Mouse (Mus musculus) CH12.LX (cell line): ENCODE data around the gene Gm16253. TPM values are rescaled to one million over a fixed set of nuclear protein-coding genes. Genes with fewer than 3 reads are reported as not detected.

ENCODE experiments used
- DNase-seq: peaks from one replicate; pipeline ENCODE4 v3.0.0-alpha.2; 2013; ENCODE audit errors: extremely low read depth
- H3K27ac ChIP-seq: 2 replicates; pipeline ENCODE4 v1.5.1; 2012; ENCODE audit warnings: low read depth, mild to moderate bottlenecking, control low read depth, moderate library complexity; ENCODE audit not compliant: insufficient read depth
- H3K27me3 ChIP-seq: replicated peaks from 2 replicates; pipeline ENCODE3; 2012; ENCODE audit warnings: inconsistent platforms
- H3K36me3 ChIP-seq, 2 experiments: replicated peaks in 1 of 2; 2 replicates each; pipeline versions ENCODE3 to v1.6.1; 2012; ENCODE audit warnings: inconsistent platforms in 1 of 2, low read length in 1 of 2, mild to moderate bottlenecking in 1 of 2, mixed read lengths in 1 of 2, moderate library complexity in 1 of 2; ENCODE audit not compliant: control insufficient read depth in 1 of 2, insufficient read depth in 1 of 2
- H3K4me1 ChIP-seq, 2 experiments: 2 replicates each; pipeline ENCODE4 v1.6.1; 2012; ENCODE audit warnings: inconsistent platforms in 1 of 2, moderate library complexity in 1 of 2; ENCODE audit not compliant: insufficient read depth in 2 of 2, control insufficient read depth in 1 of 2
- H3K4me2 ChIP-seq: 2 replicates; pipeline ENCODE4 v1.6.1; 2012; ENCODE audit warnings: low read depth, mild to moderate bottlenecking, control low read depth; ENCODE audit not compliant: poor library complexity, insufficient read depth, severe bottlenecking
- H3K4me3 ChIP-seq, 3 experiments: fragments of 150-350 bp in 1 of 3; sonication (generic) in 1 of 3; replicated peaks in 1 of 3; 2 replicates each; pipeline versions ENCODE3 to v1.5.1; 2011 to 2012; ENCODE audit warnings: low read depth in 2 of 3, low read length in 2 of 3, mild to moderate bottlenecking in 2 of 3, moderate library complexity in 2 of 3, control low read depth in 1 of 3, improper control_type of control experiment in 1 of 3, inconsistent platforms in 1 of 3, mixed read lengths in 1 of 3; ENCODE audit not compliant: poor library complexity in 1 of 3
- H3K79me2 ChIP-seq: replicated peaks from 2 replicates; pipeline ENCODE4 v1.6.1; 2012; ENCODE audit warnings: mild to moderate bottlenecking, moderate library complexity; ENCODE audit not compliant: control insufficient read depth, poor library complexity, insufficient read depth, severe bottlenecking; ENCODE audit errors: extremely low read depth
- H3K9ac ChIP-seq: 2 replicates; pipeline ENCODE4 v1.6.1; 2012; ENCODE audit warnings: low read depth, mild to moderate bottlenecking, control low read depth, moderate library complexity; ENCODE audit not compliant: insufficient read depth
- H3K9me3 ChIP-seq: replicated peaks from 2 replicates; pipeline ENCODE3; 2012; ENCODE audit warnings: low read length, inconsistent platforms, mixed read lengths
- BHLHE40 ChIP-seq: IDR thresholded peaks from 2 replicates; pipeline ENCODE4 v1.6.1; 2011; ENCODE audit warnings: mild to moderate bottlenecking, low read depth, low read length, improper control_type of control experiment
- CHD1 ChIP-seq: IDR thresholded peaks from 2 replicates; pipeline ENCODE4 v1.6.1; 2012; ENCODE audit warnings: low read depth, low read length, improper control_type of control experiment, inconsistent platforms
- ELF1 ChIP-seq: IDR thresholded peaks from 2 replicates; pipeline ENCODE4 v1.6.1; 2014; ENCODE audit warnings: low read depth, mild to moderate bottlenecking, inconsistent platforms, low read length, improper control_type of control experiment
- KAT2A ChIP-seq: IDR thresholded peaks from 2 replicates; pipeline ENCODE4 v1.6.1; 2012; ENCODE audit warnings: low read length, improper control_type of control experiment, inconsistent platforms; ENCODE audit not compliant: insufficient replicate concordance
- MAFK ChIP-seq: IDR thresholded peaks from 2 replicates; pipeline ENCODE4 v1.6.1; 2011; ENCODE audit warnings: low read length, improper control_type of control experiment; ENCODE audit not compliant: insufficient replicate concordance
- MAX ChIP-seq: IDR thresholded peaks from 2 replicates; pipeline ENCODE4 v1.6.1; 2011; ENCODE audit warnings: low read length, improper control_type of control experiment
- MAZ ChIP-seq: IDR thresholded peaks from 2 replicates; pipeline ENCODE4 v1.6.1; 2012; ENCODE audit warnings: low read depth, mild to moderate bottlenecking, inconsistent platforms, low read length, improper control_type of control experiment, moderate library complexity
- MEF2A ChIP-seq: IDR thresholded peaks from 2 replicates; pipeline ENCODE4 v1.6.1; 2014; ENCODE audit warnings: low read depth, mild to moderate bottlenecking, inconsistent platforms, low read length, improper control_type of control experiment, borderline replicate concordance
- MXI1 ChIP-seq: IDR thresholded peaks from 2 replicates; pipeline ENCODE4 v1.6.1; 2011; ENCODE audit warnings: mild to moderate bottlenecking, low read depth, low read length, improper control_type of control experiment
- MYC ChIP-seq: IDR thresholded peaks from 2 replicates; pipeline ENCODE4 v1.6.1; 2011; ENCODE audit warnings: low read depth, mild to moderate bottlenecking, improper control_type of control experiment, low read length
- NELFE ChIP-seq: IDR thresholded peaks from 2 replicates; pipeline ENCODE4 v1.6.1; 2011; ENCODE audit warnings: low read depth, low read length, improper control_type of control experiment
- NRF1 ChIP-seq: IDR thresholded peaks from 2 replicates; pipeline ENCODE4 v1.6.1; 2014; ENCODE audit warnings: low read depth, mild to moderate bottlenecking, inconsistent platforms, low read length, improper control_type of control experiment, moderate library complexity
- POLR2AphosphoS2 ChIP-seq: IDR thresholded peaks from 2 replicates; pipeline ENCODE4 v1.6.1; 2011; ENCODE audit warnings: low read depth, low read length, improper control_type of control experiment
- SIN3A ChIP-seq: IDR thresholded peaks from 2 replicates; pipeline ENCODE4 v1.6.1; 2012; ENCODE audit warnings: low read length, improper control_type of control experiment, inconsistent platforms
- TBP ChIP-seq: conservative IDR thresholded peaks from 2 replicates; pipeline ENCODE4 v1.6.1; 2011; ENCODE audit warnings: low read depth, low read length, improper control_type of control experiment
- TCF12 ChIP-seq: IDR thresholded peaks from 2 replicates; pipeline ENCODE4 v1.6.1; 2014; ENCODE audit warnings: low read depth, mild to moderate bottlenecking, inconsistent platforms, low read length, improper control_type of control experiment
- UBTF ChIP-seq: IDR thresholded peaks from 2 replicates; pipeline ENCODE4 v1.6.1; 2012; ENCODE audit warnings: low read depth, mild to moderate bottlenecking, inconsistent platforms, low read length, improper control_type of control experiment, moderate library complexity
- USF2 ChIP-seq: conservative IDR thresholded peaks from 2 replicates; pipeline ENCODE4 v1.6.1; 2011; ENCODE audit warnings: low read depth, low read length, improper control_type of control experiment
- ZMIZ1 ChIP-seq: IDR thresholded peaks from 2 replicates; pipeline ENCODE4 v1.6.1; 2012; ENCODE audit warnings: low read depth, mild to moderate bottlenecking, inconsistent platforms, low read length, improper control_type of control experiment
- ZNF384 ChIP-seq: IDR thresholded peaks from 2 replicates; pipeline ENCODE4 v1.6.1; 2012; ENCODE audit warnings: low read depth, low read length, improper control_type of control experiment, inconsistent platforms
- dilution Hi-C: fragments of 300-500 bp; cut with MboI; formaldehyde crosslinking; loops from 2 replicates; pipeline ENCODE4 v1.14.3; 2020; ENCODE audit warnings: low sequenced_read_pairs; ENCODE audit not compliant: extremely low pct_unique_long_range_greater_than_20kb, extremely low pct_ligation_motif_present
- in situ Hi-C: fragments of 300-500 bp; cut with MboI; formaldehyde crosslinking; loops from 3 replicates; pipeline ENCODE4 v1.14.3; 2019; ENCODE audit warnings: low sequenced_read_pairs, low pct_ligation_motif_present, low pct_unique_long_range_greater_than_20kb, mixed read lengths
- polyA plus RNA-seq: library from polyadenylated mRNA; unstranded; fragments of >175 nt; gene quantifications from 2 replicates; pipeline ENCODE4 v1.2.1, GENCODE M21; 2012; ENCODE audit warnings: low read depth; ENCODE audit not compliant: insufficient read length
- total RNA-seq, 2 experiments: library from RNA; depleted of rRNA; stranded (reverse); fragments of 300-350 nt in 1 of 2; fragments of >200 nt in 1 of 2; gene quantifications; 2 replicates each; pipeline ENCODE4 v1.2.3; 2012 to 2014

Gene Gm16253
- total and polyA plus RNA-seq, 3 experiments, result 0.46 to 0.72 TPM; not detected in 1

DNA sequence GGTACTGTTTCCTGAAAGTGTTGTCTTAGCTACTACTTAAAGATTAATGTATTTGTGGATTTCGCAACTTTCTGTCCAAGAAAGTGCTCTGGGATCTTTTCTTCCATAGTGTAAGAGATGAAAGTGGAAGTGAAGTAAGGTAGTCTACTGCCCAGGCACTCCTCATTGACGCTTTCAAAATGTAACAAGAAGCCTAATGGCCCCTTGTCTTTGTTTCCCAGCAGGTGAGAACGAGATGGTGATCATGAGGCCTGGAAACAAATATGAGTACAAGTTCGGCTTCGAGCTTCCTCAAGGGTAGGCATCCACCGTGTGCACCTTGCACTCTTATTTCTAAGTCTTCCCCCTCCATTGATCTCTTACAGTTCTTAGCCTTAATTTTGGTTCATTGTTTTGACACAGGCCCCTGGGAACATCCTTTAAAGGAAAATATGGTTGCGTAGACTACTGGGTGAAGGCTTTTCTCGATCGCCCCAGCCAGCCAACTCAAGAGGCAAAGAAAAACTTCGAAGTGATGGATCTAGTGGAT is 18.1 kb upstream of the Gm16253 start:
- dilution Hi-C loops (no loop called here), in situ Hi-C loops (no loop called here)
- peaks cover 41% of the 10 kb centered on the region for H3K79me2 ChIP-seq
- H3K9ac ChIP-seq, result peak overlapping the region; percentile 98
- H3K4me2 ChIP-seq, result peak overlapping the region; percentile 22; the same call in 1 of the 2 replicates
- DNase-seq, result peak; percentile 41
- H3K36me3 ChIP-seq, result peaks cover 28 to 30% of the 10 kb centered on the region in 2 experiments
- TF ChIP-seq NELFE, result no peak
- no peak for TF ChIP-seq KAT2A
- no peak for TF ChIP-seq BHLHE40
- TF ChIP-seq TCF12, result no peak
- TF ChIP-seq TBP, result 0 out of 2 replicates have a peak, but pooled peaks have one; percentile 4
- TF ChIP-seq MAFK, result no peak
- TF ChIP-seq USF2, result no peak
- TF ChIP-seq POLR2AphosphoS2, result 0 out of 2 replicates have a peak, but pooled peaks have one; percentile 57
- 0 out of 2 replicates have a peak, but pooled peaks have one; percentile 37 for TF ChIP-seq ZMIZ1
- peak; percentile 12; the same call in 1 of the 2 replicates for TF ChIP-seq MXI1
- peak overlapping the region; percentile 77 to 100 (median 78) for H3K4me3 ChIP-seq
- H3K27me3 ChIP-seq, result no peaks in the 10 kb centered on the region
- H3K27ac ChIP-seq, result peak overlapping the region; percentile 98
- peaks cover 8 to 50% of the 10 kb centered on the region in 2 experiments for H3K4me1 ChIP-seq
- no peaks in the 10 kb centered on the region for H3K9me3 ChIP-seq

DNA sequence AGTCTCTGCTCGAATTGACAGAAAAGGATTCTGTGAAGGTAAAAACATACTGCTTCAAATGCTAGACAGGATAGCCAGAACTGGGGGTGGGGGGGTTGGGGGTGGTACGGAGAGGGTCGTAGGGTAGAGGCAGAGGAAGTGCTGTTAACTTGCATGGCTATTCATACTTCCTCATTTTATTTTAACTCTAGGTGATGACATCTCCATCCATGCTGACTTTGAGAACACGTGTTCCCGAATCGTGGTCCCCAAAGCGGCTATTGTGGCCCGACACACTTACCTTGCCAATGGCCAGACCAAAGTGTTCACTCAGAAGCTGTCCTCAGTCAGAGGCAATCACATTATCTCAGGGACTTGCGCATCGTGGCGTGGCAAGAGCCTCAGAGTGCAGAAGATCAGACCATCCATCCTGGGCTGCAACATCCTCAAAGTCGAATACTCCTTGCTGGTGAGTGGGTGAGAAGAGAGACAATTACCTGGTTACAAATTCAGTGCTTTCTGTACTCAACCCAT is 17.3 kb upstream of the Gm16253 start:
- Histone ChIP-seq H3K4me1 (peaks cover 8 to 57% of the 10 kb centered on the region in 2 experiments), H3K9me3 (no peaks in the 10 kb centered on the region), H3K27me3 (no peaks in the 10 kb centered on the region), H3K9ac (peak overlapping the region; percentile 98), H3K4me3 (peak overlapping the region; percentile 77 to 100 (median 78)), H3K79me2 (peaks cover 41% of the 10 kb centered on the region), H3K4me2 (peak overlapping the region; percentile 97), H3K36me3 (peaks cover 28 to 30% of the 10 kb centered on the region in 2 experiments), H3K27ac (peak overlapping the region; percentile 86)
- peak; percentile 60 for DNase-seq
- dilution Hi-C loops, result no loop called here
- TF ChIP-seq USF2, result no peak
- 0 out of 2 replicates have a peak, but pooled peaks have one; percentile 5 for TF ChIP-seq MEF2A
- no peak for TF ChIP-seq ZNF384
- 0 out of 2 replicates have a peak, but pooled peaks have one; percentile 8 for TF ChIP-seq NRF1
- peak; percentile 74 for TF ChIP-seq POLR2AphosphoS2
- TF ChIP-seq MAX, result peak; percentile 99
- TF ChIP-seq MXI1, result peak; percentile 97
- TF ChIP-seq UBTF, result 0 out of 2 replicates have a peak, but pooled peaks have one; percentile 5
- TF ChIP-seq CHD1, result 0 out of 2 replicates have a peak, but pooled peaks have one; percentile 32
- peak; percentile 51; the same call in 1 of the 2 replicates for TF ChIP-seq MAZ
- peak; percentile 99 for TF ChIP-seq MYC
- peak; percentile 82 for TF ChIP-seq SIN3A
- TF ChIP-seq ELF1, result no peak
- in situ Hi-C loops, result no loop called here
